Mouse (Mus musculus) testis, adult 2 months (tissue): Measurements from ENCODE around the gene Chrm4.

Experiments used
- CTCF ChIP-seq: fragments of 200-500 bp; IDR thresholded peaks from 2 replicates; pipeline ENCODE4 v1.5.1; 2012; ENCODE audit warnings: low read depth, mild to moderate bottlenecking, inconsistent platforms, low read length, moderate library complexity; ENCODE audit not compliant: control insufficient read depth, insufficient read depth, insufficient replicate concordance
- POLR2A ChIP-seq: fragments of 200-500 bp; IDR thresholded peaks from 2 replicates; pipeline ENCODE4 v1.6.1; 2012; ENCODE audit warnings: low read depth, mild to moderate bottlenecking, inconsistent platforms, low read length, moderate library complexity; ENCODE audit not compliant: control insufficient read depth

GRCm38 (mm10) chr2:91953825-91954224 is 26.8 kb downstream of the Chrm4 start:
- TF ChIP-seq CTCF (no peak), POLR2A (no peak)
